Mouse (Mus musculus) testis, adult 2 months (tissue): ENCODE data around the gene Gm48551.

Experiments
- CTCF ChIP-seq: fragments of 200-500 bp; IDR thresholded peaks from 2 replicates; pipeline ENCODE4 v1.5.1; 2012; ENCODE audit warnings: low read depth, mild to moderate bottlenecking, inconsistent platforms, low read length, moderate library complexity; ENCODE audit not compliant: control insufficient read depth, insufficient read depth, insufficient replicate concordance
- POLR2A ChIP-seq: fragments of 200-500 bp; IDR thresholded peaks from 2 replicates; pipeline ENCODE4 v1.6.1; 2012; ENCODE audit warnings: low read depth, mild to moderate bottlenecking, inconsistent platforms, low read length, moderate library complexity; ENCODE audit not compliant: control insufficient read depth

GRCm38 (mm10) chr10:81362336-81362949 lies 21.8 kb upstream of the Gm48551 start:
- TF ChIP-seq POLR2A (no peak), CTCF (no peak)
